Mouse (Mus musculus) liver (tissue): Measurements from ENCODE around the gene Rnf123.

ENCODE experiments used
- DNase-seq: peaks from one replicate; pipeline ENCODE4 v3.0.0-alpha.2; 2020; ENCODE audit warnings: mixed read lengths

Rnf123 gene

GRCm38 (mm10) chr9:108104766-108105548, 21.8 kb upstream of the Rnf123 start:
- DNase-seq = peak; percentile 80

DNA sequence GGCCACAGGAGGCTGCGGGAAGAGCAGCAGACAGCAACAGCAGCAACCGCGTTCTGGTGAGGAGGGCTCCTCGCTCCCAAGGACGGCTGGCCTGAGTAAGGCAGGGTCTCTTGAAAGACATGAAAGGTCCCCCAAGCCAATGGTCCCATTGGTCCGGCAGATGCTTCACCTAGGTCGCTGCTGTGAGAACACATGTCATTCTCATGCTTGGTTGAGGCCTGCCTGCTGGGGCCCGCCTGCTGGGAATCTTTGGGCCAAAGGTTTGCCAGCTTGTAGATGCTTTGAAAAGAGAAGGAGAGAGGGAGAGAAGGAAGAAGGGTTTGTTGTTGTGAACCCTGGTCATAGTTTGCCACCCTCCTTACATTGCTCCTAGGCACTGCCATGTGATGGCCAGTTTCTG, 16.5 kb upstream of the Rnf123 start:
- DNase-seq = no peak

- DNase-seq = peak; percentile 70
Measured at GRCm38 (mm10) chr9:108095949-108096712, 13.0 kb upstream of the Rnf123 start.

DNA sequence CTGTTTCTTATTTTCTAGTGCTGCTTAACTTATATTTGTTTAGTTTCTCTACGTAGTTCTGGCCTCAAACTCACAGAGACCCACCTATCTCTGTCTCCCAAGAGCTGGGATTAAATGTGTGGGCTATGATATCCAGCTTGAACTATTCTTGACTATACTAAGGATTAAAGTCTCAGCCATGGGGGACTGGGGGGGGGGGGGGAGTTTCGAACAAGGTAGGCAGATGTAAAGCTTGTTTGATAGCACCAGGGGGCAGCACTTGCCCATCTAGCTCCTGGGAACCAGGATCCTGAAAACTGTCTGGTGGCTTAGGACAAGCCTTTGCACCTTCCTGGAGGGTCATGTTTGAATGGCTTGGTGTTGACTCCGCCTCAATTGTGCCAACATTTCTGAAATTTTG, 12.4 kb upstream of the Rnf123 start:
- DNase-seq = peak; percentile 87

GRCm38 (mm10) chr9:108094998-108095411, 11.9 kb upstream of the Rnf123 start:
- DNase-seq = peak; percentile 96

DNA sequence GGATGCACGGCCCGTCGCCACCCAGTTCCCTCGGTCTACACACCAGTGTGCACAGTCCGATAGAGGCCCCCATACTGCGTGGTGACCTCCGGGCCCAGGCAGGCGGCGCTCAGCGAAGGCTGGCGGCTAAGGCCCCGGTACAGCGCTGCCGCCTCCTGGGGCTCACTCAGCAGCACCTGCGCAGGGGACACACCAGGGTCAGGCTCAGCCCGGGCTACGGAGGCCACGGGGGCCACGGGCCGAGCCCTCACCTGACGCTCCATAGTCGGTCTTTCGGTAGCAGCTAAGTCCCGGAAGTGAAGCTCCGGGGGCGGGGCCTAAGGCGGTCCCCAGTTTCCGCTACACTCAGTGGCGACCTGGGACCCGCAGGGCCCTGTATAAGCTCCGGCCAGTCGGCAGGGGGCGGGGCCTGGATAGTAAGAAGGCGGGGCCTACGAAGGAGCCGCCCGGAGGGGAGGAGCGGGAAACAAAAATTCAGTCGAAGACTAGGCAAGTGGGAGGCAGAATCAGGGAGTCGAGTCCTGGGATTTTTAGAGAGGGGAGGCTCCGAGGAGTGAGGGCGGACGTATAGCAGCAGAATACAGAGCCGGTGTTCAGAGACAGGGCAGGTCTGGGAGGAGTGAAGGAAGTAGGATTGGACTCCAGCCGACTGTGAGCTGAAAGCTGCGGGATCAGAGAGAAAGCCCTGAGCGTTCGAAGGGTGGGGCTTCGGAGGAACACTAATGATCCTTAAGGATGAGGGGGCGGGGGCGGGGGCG, 11.2 kb upstream of the Rnf123 start, which contains the start of gene Apeh:
TSS of gene Apeh (minus strand) at position 423 of the 758 bp plus-strand sequence.
- peak; percentile 99 for DNase-seq

DNA sequence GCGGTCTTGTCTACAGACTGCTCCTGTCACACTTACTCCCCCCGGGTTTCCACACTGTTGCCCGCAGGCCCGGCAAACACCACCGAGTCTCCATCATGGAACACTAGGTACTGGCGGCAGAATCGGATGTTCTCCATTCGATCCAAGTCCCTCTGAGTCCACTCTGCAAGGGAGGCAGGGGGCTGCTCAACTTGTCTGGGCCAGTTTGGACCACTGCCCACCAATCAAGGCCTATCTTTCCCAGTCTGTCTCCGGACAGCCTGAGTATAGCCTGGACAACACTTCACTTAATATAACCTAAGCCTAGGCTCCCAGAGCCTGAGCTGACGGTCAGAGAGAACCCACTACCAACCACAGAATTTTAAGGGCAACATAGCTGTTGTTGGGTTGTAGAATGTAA, 10.4 kb upstream of the Rnf123 start:
- DNase-seq = no peak

DNA sequence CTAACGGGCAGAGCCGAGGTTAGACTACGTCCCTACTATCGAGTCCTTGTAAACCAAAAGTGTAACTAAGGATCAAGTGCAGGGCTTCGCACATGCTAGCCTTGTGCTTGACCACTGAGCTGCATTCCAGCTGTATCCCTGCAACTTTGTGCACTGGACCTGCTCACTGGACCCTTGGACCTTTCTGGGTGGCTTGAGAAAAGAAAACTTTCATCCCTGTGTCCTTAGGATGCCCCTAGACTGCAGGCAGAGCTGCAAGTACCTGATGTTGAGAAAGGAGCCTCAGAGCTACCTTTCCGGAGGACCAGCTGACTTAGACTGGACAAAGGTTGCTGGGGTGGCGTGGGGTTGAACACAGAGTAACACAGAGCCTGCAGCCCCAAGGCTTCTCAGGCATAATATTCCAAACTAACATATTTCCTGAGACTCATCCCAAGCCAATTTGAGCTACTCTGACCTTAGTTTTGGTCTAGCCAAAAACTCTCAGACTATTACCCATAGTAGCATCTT, 7.5 kb upstream of the Rnf123 start:
- DNase-seq = no peak

- no peak for DNase-seq
Measured at GRCm38 (mm10) chr9:108085261-108085660, 2.1 kb upstream of the Rnf123 start.

GRCm38 (mm10) chr9:108083561-108083960, 415 bp upstream of the Rnf123 start:
- DNase-seq = peak; percentile 74

DNA sequence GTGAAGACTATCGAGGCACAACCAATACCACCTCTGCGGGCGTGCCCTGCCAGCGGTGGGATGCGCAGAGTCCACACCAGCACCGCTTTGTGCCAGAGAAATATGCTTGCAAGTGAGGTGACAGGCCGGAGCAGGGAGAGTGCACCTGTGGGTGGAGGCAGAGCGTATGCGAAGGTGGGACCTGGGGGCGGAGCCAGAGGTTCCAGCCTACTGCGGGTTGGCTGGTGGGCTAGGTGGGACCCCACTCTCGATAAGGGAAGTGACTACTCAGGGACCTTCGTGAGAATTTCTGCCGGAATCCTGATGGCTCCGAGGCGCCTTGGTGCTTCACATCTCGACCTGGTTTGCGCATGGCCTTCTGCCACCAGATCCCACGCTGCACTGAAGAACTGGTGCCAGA, 597 bp downstream of the Rnf123 start:
- DNase-seq = peak; percentile 83

GRCm38 (mm10) chr9:108080168-108080567, 3.0 kb downstream of the Rnf123 start, which contains the start of gene Mst1:
Gene Mst1, plus strand, starts transcription at chr9:108080436.
- peak; percentile 93 for DNase-seq

GRCm38 (mm10) chr9:108073141-108073930, 9.8 kb downstream of the Rnf123 start:
- DNase-seq = no peak

DNA sequence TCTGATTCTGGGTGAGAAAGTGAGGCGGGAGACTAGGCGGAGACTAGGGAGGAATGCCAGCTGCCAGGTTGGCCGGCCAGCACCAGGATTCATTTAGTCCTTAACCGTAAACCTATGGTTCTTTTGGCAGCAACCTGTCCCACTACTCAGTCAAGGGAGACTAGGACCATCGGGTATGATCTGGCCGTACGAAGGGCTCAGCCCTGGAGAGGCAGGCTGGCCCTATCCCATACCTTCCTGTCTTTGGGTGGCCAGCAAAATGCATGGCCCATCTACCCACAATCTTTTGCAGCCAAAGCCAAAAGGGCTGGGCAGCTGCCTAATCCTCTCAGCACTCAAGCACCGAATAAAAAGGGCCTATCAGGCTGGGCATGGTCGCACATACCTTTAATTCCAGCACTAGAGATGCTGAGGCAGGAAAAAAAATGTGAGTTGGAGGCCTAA, 10.6 kb downstream of the Rnf123 start:
- DNase-seq = no peak

GRCm38 (mm10) chr9:108071801-108072200, 11.3 kb downstream of the Rnf123 start:
- no peak for DNase-seq

- DNase-seq = no peak
Measured at GRCm38 (mm10) chr9:108069529-108069928, 13.6 kb downstream of the Rnf123 start.

- no peak for DNase-seq
Measured at GRCm38 (mm10) chr9:108069007-108069406, 14.1 kb downstream of the Rnf123 start.

GRCm38 (mm10) chr9:108067900-108068299, 15.2 kb downstream of the Rnf123 start:
- DNase-seq = peak; percentile 88

GRCm38 (mm10) chr9:108067199-108067598, 15.9 kb downstream of the Rnf123 start:
- DNase-seq = no peak

DNA sequence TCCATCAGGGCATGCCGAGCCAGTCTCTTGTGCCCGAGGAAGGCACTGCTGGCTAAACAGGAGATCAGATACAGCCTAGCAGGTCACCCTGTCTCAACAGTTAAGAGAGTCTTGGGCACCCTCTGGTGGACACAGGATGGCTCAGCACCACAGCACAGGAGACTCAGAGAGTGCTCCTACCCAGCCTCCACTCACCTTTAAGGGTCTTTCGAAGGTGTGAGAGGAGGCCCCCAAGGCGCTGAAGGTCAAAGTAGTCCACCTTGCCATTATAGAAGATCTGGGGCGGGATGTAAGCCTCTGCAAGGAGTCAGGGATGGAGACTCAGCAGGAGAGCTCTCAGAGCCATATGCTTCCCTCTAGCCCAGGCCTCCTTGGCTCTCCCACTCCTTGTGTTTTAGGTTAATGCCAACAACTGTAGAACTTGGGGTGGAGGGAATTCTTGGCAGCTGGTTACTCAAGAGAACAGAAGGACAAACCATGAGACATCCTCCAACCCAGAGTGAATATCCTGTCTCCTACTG, 17.6 kb downstream of the Rnf123 start:
- DNase-seq = peak; percentile 70

DNA sequence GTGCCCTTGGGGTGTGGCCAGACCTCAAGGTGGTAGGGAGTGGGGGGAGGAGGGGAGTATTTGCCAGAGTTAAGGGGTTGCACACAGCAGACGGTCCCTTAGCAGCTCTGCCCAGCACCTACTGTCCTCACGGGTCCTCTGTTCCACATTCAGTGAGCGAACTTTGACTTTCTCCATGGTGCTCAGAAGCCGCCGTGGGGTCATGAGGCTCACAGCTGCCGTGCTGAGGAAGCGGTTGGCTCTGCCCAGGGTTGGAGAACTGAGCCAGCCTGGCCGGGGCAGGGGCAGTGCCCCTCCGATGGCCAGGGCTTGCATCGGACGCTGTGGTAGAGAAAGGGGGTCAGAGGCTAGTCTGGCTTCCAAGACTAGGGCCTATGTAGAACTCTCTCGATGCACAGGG, 19.8 kb downstream of the Rnf123 start:
- DNase-seq = no peak

DNA sequence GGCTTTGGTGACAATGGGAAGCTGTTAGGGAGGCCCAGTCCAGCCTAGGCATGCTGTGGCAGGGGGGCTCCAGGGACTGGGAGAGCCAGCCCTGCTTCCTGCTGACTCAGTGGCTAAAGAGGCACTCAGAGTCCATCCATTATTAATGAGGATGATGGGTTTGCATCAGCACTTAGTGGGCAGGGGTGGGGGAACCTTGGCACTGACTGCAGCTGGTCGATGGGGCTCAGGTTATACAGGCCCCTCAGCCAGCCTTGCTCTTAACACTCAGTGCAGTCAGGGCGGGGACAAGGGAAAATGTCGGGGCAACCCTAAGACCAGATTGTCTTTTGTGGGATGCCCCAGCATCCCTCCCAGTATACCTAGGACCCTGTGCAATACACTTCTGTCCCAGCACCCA, 21.0 kb downstream of the Rnf123 start:
- no peak for DNase-seq
